Mouse (Mus musculus) olfactory bulb, adult 2 months (tissue): ENCODE data around the gene Lypd6b.

Experiments used
- CTCF ChIP-seq: fragments of 200-500 bp; IDR thresholded peaks from 2 replicates; pipeline ENCODE4 v1.5.1; 2012; ENCODE audit warnings: low read depth, mild to moderate bottlenecking, low read length, moderate library complexity; ENCODE audit not compliant: insufficient read depth
- POLR2A ChIP-seq: fragments of 200-500 bp; IDR thresholded peaks from 2 replicates; pipeline ENCODE4 v1.6.1; 2012; ENCODE audit warnings: mild to moderate bottlenecking, low read depth, low read length, moderate library complexity; ENCODE audit not compliant: insufficient read depth

DNA sequence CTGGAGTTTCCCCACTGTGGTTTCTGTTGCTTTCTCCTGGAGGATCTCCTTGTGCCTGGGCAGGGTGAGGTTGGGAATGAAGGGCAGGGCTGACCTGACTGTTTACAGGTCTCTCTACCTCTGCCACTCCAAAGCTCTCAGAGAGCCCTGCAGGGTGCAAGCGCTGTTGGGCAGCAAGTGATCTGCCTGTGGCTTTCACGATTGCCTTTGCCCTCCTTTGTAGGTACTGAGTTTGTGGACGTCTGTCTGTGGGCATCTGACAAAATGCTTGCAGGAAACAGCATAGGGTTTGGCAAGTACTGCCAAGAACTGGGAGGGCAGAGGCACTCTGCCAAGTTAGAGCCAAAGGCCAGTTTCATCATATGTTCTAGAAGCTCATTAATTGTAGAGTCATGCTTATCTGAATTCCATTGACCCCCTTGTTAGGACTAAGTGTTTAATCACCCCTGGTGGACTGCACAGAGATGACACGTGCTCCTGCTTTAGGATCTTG lies 24.4 kb downstream of the Lypd6b start:
- no peak for TF ChIP-seq POLR2A
- no peak for TF ChIP-seq CTCF
